Mouse (Mus musculus) bone marrow, adult 2 months (tissue): ENCODE measurements around the gene Msmo1. TPM values are rescaled to one million over a fixed set of nuclear protein-coding genes. Genes with fewer than 3 reads are reported as not detected.

ENCODE experiments used
- H3K27ac ChIP-seq: fragments of 200-500 bp; 2 replicates; pipeline ENCODE4 v1.5.1; 2012; ENCODE audit warnings: low read depth, mild to moderate bottlenecking, control low read depth, inconsistent platforms, low read length; ENCODE audit not compliant: control insufficient read depth, poor library complexity, insufficient read depth
- H3K4me1 ChIP-seq: fragments of 200-500 bp; 2 replicates; pipeline ENCODE4 v1.6.1; 2011; ENCODE audit warnings: low read length; ENCODE audit not compliant: control insufficient read depth, insufficient read depth
- H3K4me3 ChIP-seq: fragments of 200-500 bp; replicated peaks from 2 replicates; pipeline ENCODE3; 2011; ENCODE audit warnings: mild to moderate bottlenecking, low read depth, low read length, control low read depth; ENCODE audit not compliant: control insufficient read depth
- CTCF ChIP-seq: fragments of 200-500 bp; IDR thresholded peaks from 2 replicates; pipeline ENCODE4 v1.5.1; 2011; ENCODE audit warnings: low read length, control low read depth; ENCODE audit not compliant: control insufficient read depth, insufficient read depth
- POLR2A ChIP-seq: fragments of 200-500 bp; IDR thresholded peaks from 2 replicates; pipeline ENCODE4 v1.6.1; 2011; ENCODE audit warnings: low read depth, mild to moderate bottlenecking, control low read depth, low read length, borderline replicate concordance; ENCODE audit not compliant: control insufficient read depth
- WGBS: fragments of 180-500 bp; shearing (Covaris S2); methylation state at CpG from one replicate; pipeline ENCODE4 v1.1.7; 2018; 5-methylcytosine and 5-hydroxymethylcytosine counted together
- polyA plus RNA-seq: library from polyadenylated mRNA; stranded (reverse); fragments of >200 nt; gene quantifications from 2 replicates; pipeline ENCODE4 v1.2.4, GENCODE M21; 2011; ENCODE audit warnings: low replicate concordance; ENCODE audit not compliant: missing spikeins, insufficient read depth, insufficient read length

Gene Msmo1
- polyA plus RNA-seq, 1 experiment, result 25.6 TPM

GRCm38 (mm10) chr8:64703191-64703590 is 30.4 kb downstream of the Msmo1 start:
- TF ChIP-seq CTCF (no peak), POLR2A (no peak)
- WGBS, result 79% methylated on average over 1 of the region's 1 CpGs
- Histone ChIP-seq H3K4me1 (no peaks in the 10 kb centered on the region), H3K27ac (no peak overlapping the region), H3K4me3 (no peak overlapping the region)

GRCm38 (mm10) chr8:64692651-64693201 is 40.9 kb downstream of the Msmo1 start, which contains the start of gene Cpe:
Gene Cpe, minus strand, starts transcription at chr8:64693054.
- Histone ChIP-seq H3K4me3 (no peak within 1 kb of the TSS), H3K4me1 (no peaks in the 10 kb centered on the region), H3K27ac (no peak within 1 kb of the TSS)
- TF ChIP-seq POLR2A (no peak), CTCF (no peak)
- WGBS, result under 1% methylated on average over 54 of the region's 54 CpGs

- no peaks in the 10 kb centered on the region for H3K4me1 ChIP-seq
- 30% methylated on average over 16 of the region's 16 CpGs for WGBS
- H3K27ac ChIP-seq, result no peak overlapping the region
- H3K4me3 ChIP-seq, result no peak overlapping the region
- no peak for TF ChIP-seq CTCF
- TF ChIP-seq POLR2A, result no peak
Observed at GRCm38 (mm10) chr8:64691591-64692401, 41.8 kb downstream of the Msmo1 start.

GRCm38 (mm10) chr8:64690845-64691244 is 42.7 kb downstream of the Msmo1 start:
- 79% methylated on average over 6 of the region's 6 CpGs for WGBS
- Histone ChIP-seq H3K27ac (no peak overlapping the region), H3K4me3 (no peak overlapping the region), H3K4me1 (no peaks in the 10 kb centered on the region)
- TF ChIP-seq CTCF (no peak), POLR2A (no peak)

GRCm38 (mm10) chr8:64690306-64690705 is 43.3 kb downstream of the Msmo1 start:
- Histone ChIP-seq H3K4me1 (no peaks in the 10 kb centered on the region), H3K27ac (no peak overlapping the region), H3K4me3 (no peak overlapping the region)
- 81% methylated on average over 6 of the region's 6 CpGs for WGBS
- no peak for TF ChIP-seq POLR2A
- no peak for TF ChIP-seq CTCF

GRCm38 (mm10) chr8:64688741-64689140 is 44.9 kb downstream of the Msmo1 start:
- no peak overlapping the region for H3K27ac ChIP-seq
- no peak overlapping the region for H3K4me3 ChIP-seq
- H3K4me1 ChIP-seq, result no peaks in the 10 kb centered on the region
- 78% methylated on average over 4 of the region's 4 CpGs for WGBS
- TF ChIP-seq POLR2A, result no peak
- TF ChIP-seq CTCF, result no peak

- 75% methylated on average over 3 of the region's 3 CpGs for WGBS
- no peak overlapping the region for H3K27ac ChIP-seq
- no peak overlapping the region for H3K4me3 ChIP-seq
- H3K4me1 ChIP-seq, result no peaks in the 10 kb centered on the region
- no peak for TF ChIP-seq CTCF
- TF ChIP-seq POLR2A, result no peak
Observed at GRCm38 (mm10) chr8:64688161-64688560, 45.4 kb downstream of the Msmo1 start.

- Histone ChIP-seq H3K4me3 (no peak overlapping the region), H3K4me1 (no peaks in the 10 kb centered on the region), H3K27ac (no peak overlapping the region)
- WGBS, result 83% methylated on average over 3 of the region's 3 CpGs
- TF ChIP-seq CTCF (no peak), POLR2A (no peak)
Observed at GRCm38 (mm10) chr8:64682501-64682900, 51.1 kb downstream of the Msmo1 start.
